Mouse (Mus musculus): ENCODE data around the gene Card9.

Card9 gene

DNA sequence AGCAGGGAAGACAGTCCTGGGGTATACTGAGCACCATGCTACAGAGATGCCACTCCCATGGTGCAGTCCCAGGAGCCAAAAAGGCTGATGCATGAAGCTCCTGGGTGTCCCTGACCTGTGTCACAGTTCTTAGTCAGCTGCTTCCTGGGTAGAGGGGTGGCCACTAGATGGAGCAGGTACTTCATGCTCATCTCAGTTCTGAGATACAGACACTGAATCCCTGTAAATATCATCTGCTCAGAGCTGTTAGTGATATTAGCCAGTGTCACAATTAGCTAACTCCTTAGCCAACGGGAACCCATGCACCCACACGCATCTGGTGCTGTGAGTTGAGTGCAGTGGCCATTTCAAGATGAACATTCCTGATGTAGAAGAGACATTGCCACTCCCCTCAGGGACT, 35.8 kb downstream of the Card9 start:
- DNase-seq, result no peak

DNA sequence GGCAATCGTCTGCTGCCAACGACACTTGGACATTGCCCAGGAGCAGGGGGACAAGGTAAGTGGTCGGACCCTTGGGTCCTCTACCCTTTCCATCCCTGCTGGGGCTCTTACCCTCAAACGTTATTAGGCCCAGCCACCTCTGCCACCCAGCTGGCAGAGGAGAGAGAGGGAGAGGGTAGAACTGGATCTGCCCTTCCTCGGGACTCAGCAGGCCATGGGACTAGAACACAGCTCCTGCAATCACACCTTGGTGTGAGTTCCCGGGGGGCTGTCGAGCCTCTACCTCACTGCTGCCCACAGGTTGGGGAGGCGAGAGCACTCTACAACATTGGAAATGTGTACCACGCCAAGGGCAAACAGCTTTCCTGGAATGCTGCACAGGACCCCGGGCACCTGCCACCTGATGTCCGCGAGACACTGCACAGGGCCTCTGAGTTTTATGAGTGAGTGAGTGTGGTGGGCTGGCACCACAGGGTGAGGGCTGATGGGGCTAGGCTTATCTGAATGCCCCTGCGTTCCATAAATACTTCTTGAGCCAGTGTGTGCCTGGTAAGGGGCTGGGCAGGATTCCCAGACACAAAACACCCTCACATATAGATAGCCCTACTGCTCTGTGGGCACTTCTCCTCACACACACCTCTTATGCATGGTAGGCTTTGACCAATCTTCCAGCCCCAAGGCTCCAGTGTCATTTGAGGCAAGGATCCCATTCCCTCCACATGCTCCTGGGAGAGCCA, 37.0 kb downstream of the Card9 start:
- DNase-seq, result no peak

DNA sequence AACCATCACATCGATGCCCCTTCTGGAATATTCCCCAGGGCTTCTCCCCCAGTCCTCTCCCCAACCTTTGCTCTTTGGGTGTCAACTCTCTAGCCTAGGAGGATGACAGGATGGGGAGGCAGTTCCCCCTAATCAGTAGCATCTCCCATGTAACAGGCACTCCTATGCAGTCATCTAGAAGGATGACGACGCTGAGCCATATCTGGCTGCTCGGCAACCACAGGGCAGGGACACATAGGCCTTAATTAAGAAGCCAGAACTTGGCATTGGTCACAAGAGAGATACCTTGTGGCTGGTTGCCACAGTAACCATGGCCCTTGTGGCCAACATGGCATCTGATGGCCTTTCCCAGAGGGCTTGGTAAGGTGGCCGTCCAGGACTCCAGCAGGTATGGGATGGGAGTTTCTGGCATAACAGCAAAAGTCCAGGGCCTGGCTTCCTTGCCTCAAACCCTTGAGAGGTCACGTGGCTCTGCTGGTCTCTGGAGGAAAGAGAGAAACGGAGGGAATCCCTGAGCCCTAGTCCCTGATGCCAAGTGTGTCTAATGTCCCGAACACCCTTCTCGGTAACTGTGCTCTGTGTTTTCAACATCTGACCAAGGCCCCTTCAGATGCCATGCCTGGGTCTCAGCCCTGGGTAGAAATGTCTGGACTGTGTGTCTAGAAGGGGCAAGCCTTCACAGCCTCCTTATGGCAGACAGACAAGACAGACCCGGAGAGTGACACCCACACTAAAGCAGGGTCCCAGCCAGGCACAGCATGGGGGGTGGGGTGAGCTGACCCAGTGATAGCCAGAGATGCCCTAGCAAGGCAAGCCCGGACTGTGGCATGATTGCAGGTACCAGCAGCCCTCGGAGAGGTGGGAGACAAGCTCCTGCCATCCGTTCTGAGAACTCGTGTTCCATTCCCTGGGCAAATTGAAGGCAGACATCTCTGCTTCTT, 40.2 kb downstream of the Card9 start:
- no peak for DNase-seq

DNA sequence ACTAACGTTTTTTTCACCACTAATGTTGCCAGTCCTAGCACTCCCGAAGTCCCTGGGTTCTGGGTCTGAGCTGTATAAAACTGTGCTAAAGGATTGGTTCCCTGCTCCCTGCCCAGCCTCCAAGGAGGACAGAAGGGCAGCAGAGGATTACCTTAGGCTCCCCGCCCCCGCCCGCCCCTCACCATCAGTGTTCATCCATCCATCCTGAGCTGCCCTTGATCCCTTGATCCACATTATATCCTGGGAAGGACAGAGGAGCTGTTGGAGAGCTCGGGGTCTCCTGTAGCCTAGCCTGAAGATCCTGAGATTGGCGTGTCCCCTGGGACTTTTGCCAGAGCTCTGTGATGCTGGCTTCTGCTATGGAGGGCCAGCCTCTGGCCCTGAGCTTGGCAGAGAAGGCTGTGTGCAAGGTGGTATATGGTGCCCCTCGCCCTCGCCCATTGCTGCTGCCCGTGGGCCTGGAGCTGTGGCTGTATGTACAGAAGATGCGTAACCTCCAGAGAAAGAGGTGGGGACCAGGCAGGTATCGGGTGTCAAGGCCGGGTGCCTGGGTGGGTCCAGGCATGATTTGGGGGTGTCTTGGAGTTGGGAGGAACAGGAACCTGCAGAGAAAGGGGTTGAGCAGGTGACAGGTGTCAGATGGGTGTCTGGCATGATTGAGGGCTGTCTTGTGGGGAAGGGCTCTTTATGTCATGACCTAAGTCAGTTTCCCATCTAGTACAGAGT, 41.0 kb downstream of the Card9 start:
- DNase-seq, result no peak

DNA sequence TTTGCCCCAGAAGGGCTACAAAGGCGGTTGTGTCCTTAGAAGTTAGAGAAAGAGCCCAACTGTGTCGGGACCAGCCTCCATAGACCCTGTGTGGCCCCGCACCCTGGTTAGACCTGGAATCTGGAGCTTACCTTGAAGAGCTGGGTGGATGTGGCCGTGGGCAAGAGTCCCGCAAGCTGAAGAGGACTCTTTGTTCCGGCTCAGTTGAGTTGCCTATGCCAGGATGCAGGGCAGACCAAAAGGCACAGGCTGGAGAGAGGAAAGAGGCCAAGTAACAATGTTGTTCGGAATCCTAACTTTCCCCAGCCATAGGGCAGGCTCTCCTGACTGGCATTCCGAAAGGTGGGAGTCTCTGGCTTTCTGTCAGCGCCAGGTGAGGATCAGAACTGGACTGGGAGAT, 41.6 kb downstream of the Card9 start:
- no peak for DNase-seq

DNA sequence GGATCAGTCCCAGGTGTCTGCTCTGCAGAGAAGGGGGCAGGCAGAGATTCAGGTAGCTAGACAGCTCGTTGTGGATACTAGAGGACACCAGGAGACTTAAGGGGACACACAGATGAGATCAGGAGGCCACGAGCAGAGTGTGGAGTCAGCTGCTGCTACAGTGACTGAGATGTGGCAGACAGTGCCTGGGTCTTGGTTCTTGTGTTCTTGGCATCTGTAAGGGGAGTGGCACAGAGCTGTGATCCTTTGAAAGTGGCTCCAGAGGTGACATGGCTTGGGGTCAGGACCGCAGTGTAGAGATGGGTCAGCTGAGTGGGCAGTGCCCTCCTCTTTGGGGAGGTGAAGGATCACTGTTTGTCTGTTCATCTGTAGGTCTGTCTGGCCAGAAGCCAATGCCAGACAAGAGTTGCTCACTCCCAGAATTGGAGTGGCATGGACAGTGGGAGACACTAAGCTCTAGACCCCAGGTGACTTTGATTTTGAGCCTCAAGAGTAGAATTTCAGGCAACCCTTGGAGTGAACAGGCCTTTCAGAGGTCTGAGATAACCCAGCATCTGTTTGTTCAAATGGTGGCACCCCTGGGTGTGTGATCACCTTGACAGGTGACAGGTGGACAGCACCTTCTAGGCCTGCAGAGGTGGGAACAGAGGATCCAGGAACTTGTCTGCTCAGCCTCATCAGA, 42.6 kb downstream of the Card9 start:
- DNase-seq, result no peak

DNA sequence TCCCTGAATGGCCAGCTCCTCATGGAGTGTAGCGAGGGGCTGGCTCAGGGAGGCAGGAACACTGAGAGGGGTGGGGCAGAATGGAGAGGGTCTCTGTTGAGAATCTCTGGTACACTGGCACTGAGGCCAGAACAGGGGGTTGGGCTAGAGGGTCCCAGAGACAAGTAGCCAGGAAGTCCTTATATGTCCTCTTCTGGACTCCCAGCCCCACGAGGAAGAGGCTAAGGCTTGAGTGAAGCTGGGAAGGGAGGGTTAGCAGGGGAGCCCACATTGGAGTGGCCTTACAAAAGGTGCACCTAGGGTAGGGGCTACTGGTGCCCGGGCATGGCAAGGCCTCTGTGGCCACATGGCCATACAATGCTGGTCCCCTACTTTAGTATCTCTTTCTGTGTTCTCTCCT, 43.3 kb downstream of the Card9 start:
- no peak for DNase-seq

DNA sequence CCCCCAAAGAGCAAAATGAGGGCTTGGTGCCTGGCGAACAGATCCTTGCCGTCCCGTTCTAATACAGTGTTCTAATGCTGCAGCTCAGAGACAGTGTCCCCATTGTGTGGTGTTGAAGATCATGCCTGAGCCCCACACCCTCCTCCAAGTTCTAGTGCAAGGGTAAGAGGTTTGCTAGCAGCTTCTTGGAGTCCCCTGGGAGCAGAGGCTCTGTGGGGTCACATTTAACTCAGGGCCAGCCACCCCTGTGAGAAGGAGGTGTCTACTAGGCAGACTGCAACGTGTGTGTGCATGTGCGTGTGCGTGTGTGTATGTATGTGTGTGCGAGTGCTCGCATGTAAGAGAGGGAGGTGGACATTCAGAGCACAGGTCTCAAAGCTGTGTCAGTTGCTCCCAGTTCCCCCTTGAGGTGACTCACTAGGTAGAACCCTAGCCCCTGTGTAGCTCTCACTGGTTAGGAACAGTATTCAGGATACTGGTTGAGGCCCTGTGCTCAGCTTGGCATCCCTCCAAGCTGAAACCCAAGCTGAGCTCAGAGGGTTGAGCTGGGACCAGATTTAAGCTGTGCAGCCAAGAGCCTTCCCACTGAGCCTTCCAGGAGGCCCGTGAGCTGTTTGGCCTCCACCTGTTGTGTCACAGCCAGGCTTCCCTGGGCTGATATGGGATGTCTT, 44.0 kb downstream of the Card9 start:
- DNase-seq, result peak; percentile 26

DNA sequence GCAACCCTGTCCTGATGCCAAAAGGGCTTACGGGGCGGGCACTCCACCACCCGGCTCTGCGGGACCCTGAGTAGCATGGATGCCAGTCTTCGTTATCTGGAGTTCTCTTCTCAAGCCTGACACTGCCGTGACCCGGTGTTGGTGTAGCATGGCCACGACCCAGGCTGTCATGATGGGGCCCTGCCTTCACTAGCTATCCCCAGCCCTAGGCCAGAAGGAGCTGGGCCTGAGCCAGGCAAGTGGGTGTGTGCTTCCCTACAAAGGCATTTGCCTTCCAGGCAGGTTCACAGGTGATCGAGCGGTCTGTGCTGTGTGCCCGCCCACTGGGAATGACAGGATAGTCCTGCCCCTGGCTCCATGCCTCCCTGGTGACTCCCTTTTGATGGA, 44.8 kb downstream of the Card9 start:
- DNase-seq, result peak; percentile 57

DNA sequence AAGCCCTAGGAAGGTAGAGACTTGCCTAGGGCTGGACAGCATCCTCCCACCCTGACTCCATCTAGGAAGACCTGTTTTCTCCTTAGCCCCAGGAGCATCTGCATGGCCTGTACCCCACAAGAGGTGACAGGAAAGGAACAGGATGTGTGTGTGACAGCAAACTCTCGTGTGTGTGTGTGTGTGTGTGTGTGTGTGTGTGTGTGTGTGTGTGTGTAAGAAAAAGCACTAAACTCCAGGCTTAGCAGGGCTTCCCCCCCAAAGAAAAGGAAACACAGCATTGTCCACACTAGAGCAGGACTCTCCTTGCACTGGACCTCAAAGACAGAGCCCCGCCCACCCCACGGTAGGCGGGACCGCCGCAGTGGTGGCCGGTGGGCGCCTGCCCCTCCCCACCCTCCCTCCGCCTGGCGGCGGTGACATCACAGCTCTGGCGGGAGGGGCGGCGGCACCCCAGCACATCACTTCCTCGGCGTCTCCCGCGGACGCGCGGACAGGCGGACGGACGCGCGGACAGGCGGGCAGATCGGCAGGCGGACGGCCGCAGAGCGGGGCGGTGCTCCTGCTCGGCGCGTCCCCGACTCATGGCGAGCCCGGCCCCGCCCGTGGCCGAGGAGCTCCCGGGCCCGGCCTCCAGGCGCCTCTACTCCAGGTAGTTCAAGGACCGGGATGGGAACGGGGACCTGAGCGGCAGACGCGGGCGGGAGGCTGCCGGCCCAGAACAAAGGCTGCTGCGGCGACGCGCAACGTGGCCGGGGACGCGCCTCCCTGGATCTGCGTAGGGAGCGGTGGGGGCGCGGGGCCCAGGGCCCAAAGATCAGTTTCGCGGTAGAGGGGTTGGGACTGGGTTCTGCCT, 45.4 kb downstream of the Card9 start, which contains the start of gene Gpsm1:
TSS of gene Gpsm1 (plus strand) at position 444 of the 853 bp plus-strand sequence.
- peak; percentile 89 for DNase-seq

DNA sequence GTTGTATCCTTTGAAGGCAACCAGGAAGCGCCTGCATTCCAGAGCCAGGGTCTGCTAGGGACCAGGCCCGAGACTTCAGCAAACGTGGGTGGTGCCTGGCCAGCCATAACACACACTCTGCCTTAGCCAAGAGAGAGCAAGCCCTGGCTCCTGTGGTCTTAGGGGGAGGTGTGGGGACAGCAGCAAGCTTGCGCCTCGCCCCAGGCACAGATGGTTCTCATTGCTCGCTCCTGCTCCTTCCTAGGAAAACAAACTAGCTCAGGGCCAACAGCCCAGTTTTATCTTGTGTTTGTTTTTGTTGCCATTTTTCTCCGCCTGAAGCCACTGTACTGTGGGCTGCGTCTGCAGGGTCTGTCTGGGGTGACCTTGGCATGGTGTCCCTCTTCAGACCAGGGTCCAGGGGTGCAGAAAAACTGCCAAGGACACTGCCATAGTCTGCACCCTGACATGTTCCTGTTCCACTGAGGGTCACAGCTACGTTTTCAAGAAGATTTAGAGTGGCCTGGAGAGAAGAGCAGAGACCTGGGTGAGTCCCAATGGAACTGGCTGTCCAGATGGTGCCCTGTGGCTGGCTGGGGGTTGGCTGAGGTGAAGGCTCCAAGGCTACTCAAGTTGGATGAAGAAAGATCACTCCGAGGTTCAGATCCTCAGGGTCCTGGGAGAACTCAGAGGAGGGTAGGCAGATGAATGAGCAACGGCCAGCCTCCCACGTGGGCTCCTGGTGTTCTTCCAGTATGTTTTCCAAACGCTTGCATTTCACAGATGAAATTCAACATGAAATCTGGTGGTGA, 46.2 kb downstream of the Card9 start:
- DNase-seq, result peak; percentile 71

DNA sequence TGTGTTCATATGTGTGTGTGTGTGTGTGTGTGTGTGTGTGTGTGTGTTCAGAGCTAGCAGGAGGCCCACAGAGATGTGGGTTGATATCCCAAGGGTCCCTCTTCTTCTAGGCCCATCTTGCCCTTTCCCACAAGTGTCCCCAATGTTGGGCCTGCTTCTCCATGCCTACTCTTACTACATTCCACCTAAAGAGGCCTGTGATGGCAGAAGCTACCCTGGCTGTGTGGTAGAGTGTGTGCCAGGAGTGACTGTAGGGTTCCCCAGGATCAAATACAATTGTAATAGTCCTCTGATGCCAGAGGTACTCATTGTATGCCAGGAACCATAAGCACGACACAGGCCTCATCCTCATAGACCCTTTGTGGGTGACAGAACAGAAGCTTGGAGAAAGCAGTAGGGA, 47.3 kb downstream of the Card9 start:
- no peak for DNase-seq

DNA sequence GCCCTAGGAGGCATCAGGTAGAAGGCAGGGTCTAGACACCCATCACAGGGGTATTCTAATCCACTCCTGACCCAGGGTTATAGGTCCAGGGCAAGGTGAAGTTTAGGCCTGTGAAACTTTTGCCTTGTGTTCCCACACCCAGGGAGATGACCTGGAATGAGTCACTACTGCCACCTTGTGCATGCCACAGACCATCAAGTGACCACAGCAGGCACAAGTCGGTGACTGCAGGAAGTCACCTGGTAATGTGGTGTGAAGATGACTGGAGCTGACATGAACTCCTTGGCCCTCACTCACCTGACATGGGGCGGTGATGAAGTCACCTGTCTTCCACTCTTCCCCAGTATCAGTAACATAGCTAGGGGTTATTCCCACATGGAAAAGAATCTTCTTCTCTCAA, 47.9 kb downstream of the Card9 start:
- DNase-seq, result peak; percentile 32

DNA sequence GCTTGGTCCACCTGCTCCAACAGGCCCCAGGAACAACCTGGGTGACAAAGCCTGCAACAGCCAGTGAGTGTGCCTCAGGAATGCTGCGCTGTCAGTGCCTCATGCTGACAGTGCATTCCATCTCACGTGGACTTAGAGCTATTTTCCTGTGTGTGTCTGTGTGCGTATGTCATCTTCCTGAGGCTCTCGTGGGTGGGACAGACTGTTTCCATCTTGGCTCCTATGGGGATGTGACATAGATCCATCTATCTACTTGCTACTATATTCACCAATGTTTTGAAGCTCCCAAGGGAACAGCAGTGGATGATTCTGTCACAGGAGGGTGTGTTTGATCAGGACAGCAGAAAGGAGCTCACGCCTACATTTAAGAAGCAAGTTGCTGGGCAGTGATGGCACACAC, 48.8 kb downstream of the Card9 start:
- no peak for DNase-seq

DNA sequence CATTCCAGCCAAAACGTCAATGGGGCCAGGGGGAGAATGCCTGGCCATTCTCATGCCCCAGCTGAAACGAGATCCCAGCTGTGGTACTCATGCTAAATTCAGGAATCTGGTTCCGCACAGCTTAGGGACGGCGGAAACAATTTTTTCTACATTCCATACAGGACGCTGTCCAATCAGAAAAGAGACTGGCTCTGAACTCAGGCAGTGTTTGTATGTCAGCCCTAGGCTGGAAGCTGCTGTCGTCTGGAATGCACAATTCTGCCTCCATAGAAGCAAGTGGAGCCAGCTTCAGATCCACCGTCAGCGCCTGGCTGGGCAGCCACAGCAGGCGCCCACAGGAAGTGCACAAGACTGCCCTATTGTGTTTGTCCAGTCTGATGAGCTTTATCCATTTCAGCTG, 51.0 kb downstream of the Card9 start:
- peak; percentile 62 for DNase-seq

DNA sequence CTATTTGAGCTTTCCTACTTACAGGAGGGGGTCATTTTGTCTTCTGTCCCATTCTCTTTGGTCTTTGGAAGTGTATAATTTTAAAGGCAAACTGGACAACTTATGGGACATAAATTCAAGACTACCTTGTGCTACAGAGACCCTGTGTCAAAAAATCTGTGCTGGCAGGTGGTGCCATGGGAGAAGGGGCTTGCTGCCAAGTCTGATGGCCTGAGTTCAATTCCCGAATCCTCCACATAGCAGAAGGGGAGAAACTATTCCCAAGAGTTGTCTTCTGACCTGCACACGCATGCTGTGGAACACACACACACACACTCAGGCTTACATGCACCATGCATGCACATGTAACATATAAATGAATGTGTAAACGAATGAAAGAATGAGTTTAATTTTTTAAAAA, 54.0 kb downstream of the Card9 start:
- DNase-seq, result no peak

DNA sequence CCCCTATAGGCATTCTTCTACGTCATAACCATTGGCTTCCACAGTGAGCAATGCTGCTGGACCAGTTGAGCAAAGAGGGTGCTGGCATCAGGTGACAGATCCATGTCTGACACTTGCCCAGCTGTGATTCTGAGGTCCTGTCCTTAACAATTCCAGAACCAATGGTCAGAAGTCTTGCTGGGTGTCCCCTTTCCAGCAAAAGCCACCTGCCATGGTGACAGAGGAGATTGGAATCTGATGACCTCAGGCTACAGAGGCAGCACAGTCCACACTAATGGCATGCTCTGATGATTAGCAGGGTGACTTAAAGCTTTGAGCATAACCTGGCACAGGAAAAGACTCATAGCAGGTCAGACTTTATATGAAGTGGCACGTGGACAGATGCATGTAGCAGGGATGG, 55.2 kb downstream of the Card9 start:
- DNase-seq, result no peak

DNA sequence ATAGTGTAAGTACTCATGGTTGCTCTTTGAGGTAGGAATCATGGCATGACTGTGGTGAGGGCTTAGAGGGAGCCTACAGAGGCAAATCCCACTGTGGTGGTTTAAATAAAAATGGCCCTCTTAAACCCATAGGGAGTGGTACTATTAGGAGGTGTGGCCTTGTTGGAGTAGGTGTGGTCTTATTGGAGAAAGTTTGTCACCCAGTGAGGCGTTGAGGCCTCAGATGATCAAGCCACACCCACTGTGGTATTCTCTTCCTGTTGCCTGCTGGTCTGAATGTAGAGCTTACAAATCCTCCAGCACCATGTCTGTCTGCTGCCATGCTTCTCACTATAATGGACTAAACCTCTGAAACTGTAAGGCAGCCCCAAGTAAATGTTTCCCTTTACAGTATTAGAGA, 56.0 kb downstream of the Card9 start:
- DNase-seq, result no peak

Data from lung, postnatal 14 days (tissue).